In genomic region chr11:31362856-31363255, GRCm38 (mm10) we compare ENCODE assay signal across 21 mouse cellular contexts. TPM values are rescaled to one million over a fixed set of nuclear protein-coding genes. Genes with fewer than 3 reads are reported as not detected.
DNase-seq lines count a peak whose midpoint lies in the region; ATAC-seq and TF ChIP-seq lines count a peak whose summit lies in the region.
"Had no signal": no experiment of that assay in that cellular context is flagged by ENCODE, and none has a peak within 500 bp of the region (broad histone marks: within the 10 kb centered on the region; RNA-seq: fewer than 3 reads in every experiment).

No protein-coding gene starts in this region.

- WGBS in forebrain, embryonic 11.5 days = 89% methylated on average over 1 of the region's 1 CpGs
- WGBS in forebrain, postnatal 0 days = 89% methylated on average over 1 of the region's 1 CpGs
- 78% methylated on average over 1 of the region's 1 CpGs for WGBS in heart, embryonic 16.5 days

- peak; percentile 43 for DNase-seq in forebrain, embryonic 11.5 days (ENCODE audit: low spot score)
- DNase-seq in forebrain, postnatal 0 days = no peak
- no peak for DNase-seq in heart, adult 8-10 months (ENCODE audit: low spot score)
- DNase-seq in testis, postnatal 10 days (ENCODE audit: low spot score) = peak; percentile 25
- no peak for DNase-seq in testis, postnatal 14 days (ENCODE audit: low spot score)
- DNase-seq in frontal cortex, postnatal 14 days (ENCODE audit: low spot score in 2 of 2) = no peak
- DNase-seq: adrenal gland, adult 2 months; adrenal gland, postnatal 25 days; embryo, embryonic 11 days; gastrocnemius, postnatal 36 days; kidney, adult 11 months had no signal

- no peaks in the 10 kb centered on the region for H3K4me1 ChIP-seq in forebrain, embryonic 11.5 days (replicated peaks; ENCODE audit: control insufficient read depth, insufficient read depth, low read length)
- H3K4me1 ChIP-seq in forebrain, postnatal 0 days (ENCODE audit: insufficient read depth) = no peaks in the 10 kb centered on the region
- H3K4me1 ChIP-seq in heart, embryonic 16.5 days (ENCODE audit: control insufficient read depth, insufficient read depth, low read length) = peaks cover 17% of the 10 kb centered on the region
- H3K4me1 ChIP-seq: embryonic facial prominence, embryonic 12.5 days; forebrain, embryonic 12.5 days; hindbrain, embryonic 15.5 days had no signal

- no peaks in the 10 kb centered on the region for H3K36me3 ChIP-seq in forebrain, embryonic 11.5 days (ENCODE audit: control insufficient read depth, insufficient read depth, low read length)
- H3K36me3 ChIP-seq in forebrain, postnatal 0 days (ENCODE audit: insufficient read depth) = no peaks in the 10 kb centered on the region
- H3K36me3 ChIP-seq in heart, embryonic 16.5 days (ENCODE audit: control insufficient read depth, insufficient read depth) = peaks cover 5% of the 10 kb centered on the region
- H3K36me3 ChIP-seq: embryonic facial prominence, embryonic 12.5 days; hindbrain, embryonic 15.5 days had no signal

- no peak overlapping the region for H3K4me2 ChIP-seq in forebrain, embryonic 11.5 days (ENCODE audit: low read depth, low read length, severe bottlenecking)
- H3K4me2 ChIP-seq in forebrain, postnatal 0 days (ENCODE audit: low read depth) = no peak overlapping the region
- no peak overlapping the region for H3K4me2 ChIP-seq in heart, embryonic 16.5 days (ENCODE audit: low read depth, low read length)
- H3K4me2 ChIP-seq: embryonic facial prominence, embryonic 12.5 days; forebrain, embryonic 12.5 days; heart, embryonic 13.5 days; hindbrain, embryonic 15.5 days had no signal

- H3K27ac ChIP-seq in forebrain, embryonic 11.5 days (ENCODE audit: low read depth, low read length) = no peak overlapping the region
- no peak overlapping the region for H3K27ac ChIP-seq in forebrain, postnatal 0 days (ENCODE audit: low read depth, low read length)
- H3K27ac ChIP-seq in heart, embryonic 16.5 days (ENCODE audit: low read length) = peak overlapping the region; percentile 17; the same call in 1 of the 2 replicates
- H3K27ac ChIP-seq: embryonic facial prominence, embryonic 12.5 days; forebrain, embryonic 12.5 days; gastrocnemius, adult 2 months; heart, adult 2 months; heart, embryonic 13.5 days; hindbrain, embryonic 15.5 days had no signal

- H3K27me3 ChIP-seq in forebrain, embryonic 11.5 days (ENCODE audit: control insufficient read depth, insufficient read depth, low read length) = no peaks in the 10 kb centered on the region
- H3K27me3 ChIP-seq in forebrain, postnatal 0 days (ENCODE audit: insufficient read depth, low read length) = no peaks in the 10 kb centered on the region; the same call in 1 of the 2 replicates
- H3K27me3 ChIP-seq in heart, embryonic 16.5 days (ENCODE audit: control insufficient read depth, insufficient read depth, low read length) = no peaks in the 10 kb centered on the region
- H3K27me3 ChIP-seq: Patski had no signal

- H3K9me3 ChIP-seq in forebrain, embryonic 11.5 days (ENCODE audit: control insufficient read depth, low read length) = no peaks in the 10 kb centered on the region
- H3K9me3 ChIP-seq in forebrain, postnatal 0 days (ENCODE audit: low read length) = no peaks in the 10 kb centered on the region
- H3K9me3 ChIP-seq in heart, embryonic 16.5 days (replicated peaks; ENCODE audit: control insufficient read depth, low read length) = no peaks in the 10 kb centered on the region
- H3K9me3 ChIP-seq: embryonic facial prominence, embryonic 12.5 days; forebrain, embryonic 12.5 days; heart, embryonic 13.5 days; hindbrain, embryonic 15.5 days had no signal

- H3K4me3 ChIP-seq in forebrain, embryonic 11.5 days (ENCODE audit: low read depth, low read length) = no peak overlapping the region
- no peak overlapping the region for H3K4me3 ChIP-seq in forebrain, postnatal 0 days (ENCODE audit: low read depth, low read length)
- no peak overlapping the region for H3K4me3 ChIP-seq in heart, embryonic 16.5 days (ENCODE audit: low read length)
- H3K4me3 ChIP-seq: embryonic facial prominence, embryonic 12.5 days; forebrain, embryonic 12.5 days; gastrocnemius, adult 2 months; heart, adult 2 months; heart, embryonic 13.5 days; hindbrain, embryonic 15.5 days had no signal

- H3K9ac ChIP-seq in forebrain, embryonic 11.5 days (ENCODE audit: low read length) = no peak overlapping the region
- no peak overlapping the region for H3K9ac ChIP-seq in forebrain, postnatal 0 days
- no peak overlapping the region for H3K9ac ChIP-seq in heart, embryonic 16.5 days (ENCODE audit: low read length)
- H3K9ac ChIP-seq: embryonic facial prominence, embryonic 12.5 days; forebrain, embryonic 12.5 days; heart, embryonic 13.5 days; hindbrain, embryonic 15.5 days had no signal

- no peak for ATAC-seq in forebrain, embryonic 11.5 days (replicated peaks; ENCODE audit: low FRiP score)
- ATAC-seq in forebrain, postnatal 0 days = no peak
- no peak for ATAC-seq in heart, embryonic 16.5 days (replicated peaks; ENCODE audit: extremely low read depth, insufficient read depth, low FRiP score)
- ATAC-seq: activated CD4-positive, CD25-positive, alpha-beta regulatory T cell, adult 4 months; forebrain, embryonic 16.5 days; Patski had no signal

- TF ChIP-seq CTCF in forebrain, postnatal 0 days (IDR thresholded peaks at IDR 0.05; ENCODE audit: low read depth) = no peak

RNA-seq across cellular contexts. Expression of gene Stc2, which starts 7.0 kb away (rescaled TPM):
- 1.7 and 2.5 TPM in 2 replicates for polyA plus RNA-seq in forebrain, embryonic 11.5 days (2014; fragmentation: Nextera tagmentation; extraction: Ambion mirVana)
- 3.2 and 4.7 TPM in 2 replicates for total RNA-seq in forebrain, postnatal 0 days (2014; rRNA removed)
- 1.0 and 1.3 TPM in 2 replicates for polyA plus RNA-seq in forebrain, postnatal 0 days (2015; fragmentation: Nextera tagmentation; extraction: Ambion mirVana)
- polyA plus RNA-seq in heart, embryonic 16.5 days (2015; fragmentation: Nextera tagmentation; extraction: Ambion mirVana) = 5.0 and 5.2 TPM in 2 replicates
- total RNA-seq in heart, adult 8-10 months (2022) = 10 to 100 TPM; 11.2 to 23.3 (median 17.7) TPM

Comparison
In these comparisons a context has a peak if more than half of its experiments do, and no peak if none do; other contexts are left out.
1. DNase-seq: peak in forebrain, embryonic 11.5 days (single experiment) and testis, postnatal 10 days (single experiment); none in forebrain, postnatal 0 days (single experiment), heart, adult 8-10 months (single experiment), testis, postnatal 14 days (single experiment) and frontal cortex, postnatal 14 days (0 of 2).